Mouse (Mus musculus) ES-Bruce4 (cell line): ENCODE results near the gene Tpr.

ENCODE experiments used
- CTCF ChIP-seq: IDR thresholded peaks from one replicate; pipeline ENCODE4 v1.8.1; 2011; ENCODE audit warnings: low read depth, low read length
- EP300 ChIP-seq: IDR thresholded peaks from 2 replicates; pipeline ENCODE4 v1.6.1; 2011; ENCODE audit warnings: low read depth, low read length; ENCODE audit not compliant: insufficient read depth
- POLR2A ChIP-seq: IDR thresholded peaks from one replicate; pipeline ENCODE4 v1.8.1; 2011; ENCODE audit warnings: low read length; ENCODE audit not compliant: insufficient read depth

GRCm38 (mm10) chr1:150480674-150481073 is 88.0 kb downstream of the Tpr start:
- no peak for TF ChIP-seq CTCF
- no peak for TF ChIP-seq POLR2A
- TF ChIP-seq EP300: no peak
